Mouse (Mus musculus) hindbrain, embryonic 16.5 days (tissue): ENCODE measurements at regions not wholly inside any gene's neighbourhood (a gene's known extent, or its start where the extent isn't known, plus 50 kb on each side); places are given as distances from the start of the nearest gene placed in this dataset.

Experiments
- ATAC-seq: fragments of 200-750 bp; cut with Nextera tagmentation; 2 replicates; pipeline ENCODE4 v1.8.0; 2017; ENCODE audit warnings: moderate TSS enrichment, moderate library complexity
- H3K27ac ChIP-seq: fragments of 300-500 bp; sonication (generic); 2 replicates; pipeline ENCODE4 v1.5.1; 2014; ENCODE audit warnings: low read depth, mild to moderate bottlenecking, control low read depth, low read length, moderate library complexity
- H3K27me3 ChIP-seq: fragments of 300-500 bp; sonication (generic); replicated peaks from 2 replicates; pipeline ENCODE4 v1.6.1; 2014; ENCODE audit warnings: low read length; ENCODE audit not compliant: control insufficient read depth, insufficient read depth
- H3K36me3 ChIP-seq: fragments of 300-500 bp; sonication (generic); 2 replicates; pipeline ENCODE4 v1.6.1; 2014; ENCODE audit warnings: mild to moderate bottlenecking, low read length, moderate library complexity, mixed read lengths; ENCODE audit not compliant: control insufficient read depth, insufficient read depth
- H3K4me1 ChIP-seq: fragments of 300-500 bp; sonication (generic); 2 replicates; pipeline ENCODE4 v1.6.1; 2014; ENCODE audit warnings: low read depth, low read length; ENCODE audit not compliant: control insufficient read depth, insufficient read depth
- H3K4me2 ChIP-seq: fragments of 300-500 bp; sonication (generic); 2 replicates; pipeline ENCODE4 v1.6.1; 2014; ENCODE audit warnings: mild to moderate bottlenecking, low read length, control low read depth, moderate library complexity
- H3K4me3 ChIP-seq: fragments of 300-500 bp; sonication (generic); 2 replicates; pipeline ENCODE4 v1.5.1; 2014; ENCODE audit warnings: mild to moderate bottlenecking, low read length, control low read depth, moderate library complexity
- H3K9ac ChIP-seq: fragments of 300-500 bp; sonication (generic); 2 replicates; pipeline ENCODE4 v1.6.1; 2014; ENCODE audit warnings: low read depth, mild to moderate bottlenecking, control low read depth, low read length, moderate library complexity
- H3K9me3 ChIP-seq: fragments of 300-500 bp; sonication (generic); 2 replicates; pipeline ENCODE4 v1.6.1; 2014; ENCODE audit warnings: mild to moderate bottlenecking, low read length, moderate library complexity; ENCODE audit not compliant: control insufficient read depth
- WGBS: fragments of 180-500 bp; shearing (Covaris S2); extraction: QIAGEN DNeasy Blood & Tissue Kit; methylation state at CpG from one replicate; pipeline ENCODE4 v1.1.7; 2014; 5-methylcytosine and 5-hydroxymethylcytosine counted together

DNA sequence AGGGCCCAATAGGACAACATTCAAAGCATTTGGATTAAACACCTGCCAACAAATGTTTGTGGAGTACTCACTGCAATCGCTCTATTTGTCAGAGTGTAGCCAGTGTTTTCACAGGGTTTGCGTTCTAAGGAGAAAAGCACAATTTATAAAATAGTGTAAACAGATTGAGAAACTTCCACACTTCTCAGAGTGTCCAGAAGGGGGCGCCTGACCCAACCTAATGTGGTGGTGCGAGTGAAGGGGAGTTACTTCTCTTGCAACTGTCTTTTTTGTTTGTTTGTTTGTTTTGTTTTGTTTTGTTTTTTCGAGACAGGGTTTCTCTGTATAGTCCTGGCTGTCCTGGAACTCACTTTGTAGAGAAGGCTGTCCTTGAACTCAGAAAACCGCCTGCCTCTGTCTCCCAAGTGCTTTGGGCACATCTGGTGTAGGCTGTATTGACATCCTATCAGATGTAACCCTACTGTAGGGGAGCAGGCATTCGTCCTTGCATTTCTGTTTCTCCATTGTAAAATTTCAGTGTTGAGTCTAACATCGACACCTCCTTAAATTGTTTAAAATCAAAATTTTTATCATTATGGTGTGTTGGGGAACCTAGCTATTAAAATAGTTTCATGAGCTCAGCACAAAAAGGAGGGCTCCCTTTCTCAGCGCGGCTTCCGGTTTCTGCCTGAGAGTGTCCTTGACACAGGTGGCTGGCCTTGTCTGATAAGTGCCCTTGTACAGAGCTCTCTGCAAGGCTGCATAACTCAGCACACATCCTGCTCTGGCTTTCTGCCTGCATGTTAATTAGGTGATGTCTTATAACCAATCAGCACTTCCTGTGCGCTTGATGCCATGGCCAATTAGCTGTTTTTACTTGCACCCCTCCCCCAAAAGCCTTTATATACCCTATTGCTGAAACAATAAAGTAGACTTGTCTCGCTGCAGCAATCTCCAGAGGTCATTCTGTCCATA, 307.0 kb downstream of the Fam84a start:
- 55% methylated on average over 13 of the region's 13 CpGs for WGBS
- Histone ChIP-seq H3K9me3 (0 out of 2 replicates have a peak, but pooled peaks cover 5% of the 10 kb centered on the region), H3K4me1 (no peaks in the 10 kb centered on the region), H3K27ac (no peak overlapping the region), H3K36me3 (no peaks in the 10 kb centered on the region), H3K27me3 (no peaks in the 10 kb centered on the region), H3K4me2 (no peak overlapping the region), H3K4me3 (no peak overlapping the region), H3K9ac (no peak overlapping the region)
- 0 out of 2 replicates have a peak, but pooled peaks have one; percentile 50 for ATAC-seq

DNA sequence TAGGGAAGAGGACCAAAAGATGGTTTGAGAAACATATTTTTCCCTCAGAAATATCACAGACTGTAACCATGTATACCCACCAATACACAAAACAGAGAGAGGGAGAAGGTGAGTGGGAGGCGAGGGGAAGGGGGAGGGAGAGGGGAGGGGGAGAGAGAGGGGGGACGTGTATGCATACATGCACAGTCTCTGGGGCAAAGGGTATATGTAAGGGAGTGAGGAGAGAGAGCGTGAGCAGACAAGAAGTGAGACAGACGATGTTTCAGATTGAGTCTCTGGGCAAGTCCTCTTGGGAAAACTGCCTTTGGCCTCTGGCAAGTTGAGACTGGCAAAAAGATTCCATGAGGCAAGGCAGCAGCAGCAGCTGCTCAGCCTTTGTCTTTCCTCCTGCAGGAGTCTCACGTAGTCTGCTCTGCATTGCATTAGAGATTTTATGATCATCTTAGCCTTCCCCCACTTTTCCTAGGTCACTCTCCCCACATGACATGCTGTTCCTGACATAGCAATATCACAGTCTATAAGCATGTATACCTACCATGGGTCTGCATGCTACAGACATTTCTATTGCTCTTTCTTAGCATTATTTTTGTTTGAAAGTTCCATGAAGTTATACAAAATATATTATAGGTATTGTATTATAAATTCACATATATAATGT, 308.3 kb downstream of the Fam84a start:
- no peaks in the 10 kb centered on the region for H3K4me1 ChIP-seq
- 43% methylated on average over 5 of the region's 5 CpGs for whole genome bisulfite sequencing
- ATAC-seq: no peak

DNA sequence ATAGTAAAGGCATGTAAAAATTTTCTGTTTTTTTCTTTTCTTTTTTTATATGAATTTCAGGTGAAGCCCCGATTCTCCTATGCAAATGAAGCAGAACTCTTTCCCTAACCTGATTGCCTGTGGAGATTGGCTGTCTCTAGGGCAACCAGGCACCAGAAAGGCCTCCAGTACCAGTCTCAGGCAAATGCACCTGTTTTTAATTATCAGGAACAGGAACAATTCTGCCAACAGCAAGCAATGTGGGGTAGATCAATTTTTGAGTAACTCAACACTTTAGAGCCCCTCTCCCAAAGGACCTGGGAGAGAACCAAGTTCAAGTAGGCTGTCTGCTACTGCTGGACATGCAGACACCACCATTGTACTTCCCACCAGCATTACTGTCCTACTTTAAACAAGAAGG, 310.6 kb downstream of the Fam84a start:
- H3K9me3 ChIP-seq: no peaks in the 10 kb centered on the region
- H3K27ac ChIP-seq: no peak overlapping the region
- WGBS: 64% methylated on average over 1 of the region's 1 CpGs
- H3K4me3 ChIP-seq: no peak overlapping the region
- H3K27me3 ChIP-seq: no peaks in the 10 kb centered on the region
- H3K4me1 ChIP-seq: no peaks in the 10 kb centered on the region
- H3K36me3 ChIP-seq: no peaks in the 10 kb centered on the region
- no peak overlapping the region for H3K4me2 ChIP-seq
- ATAC-seq: no peak
- H3K9ac ChIP-seq: no peak overlapping the region

More for the DNA sequence above, 308.3 kb downstream of the Fam84a start:
- Histone ChIP-seq H3K27me3 (no peaks in the 10 kb centered on the region), H3K27ac (no peak overlapping the region), H3K4me3 (no peak overlapping the region), H3K9ac (no peak overlapping the region), H3K36me3 (no peaks in the 10 kb centered on the region), H3K4me2 (no peak overlapping the region), H3K9me3 (0 out of 2 replicates have a peak, but pooled peaks cover 5% of the 10 kb centered on the region)

DNA sequence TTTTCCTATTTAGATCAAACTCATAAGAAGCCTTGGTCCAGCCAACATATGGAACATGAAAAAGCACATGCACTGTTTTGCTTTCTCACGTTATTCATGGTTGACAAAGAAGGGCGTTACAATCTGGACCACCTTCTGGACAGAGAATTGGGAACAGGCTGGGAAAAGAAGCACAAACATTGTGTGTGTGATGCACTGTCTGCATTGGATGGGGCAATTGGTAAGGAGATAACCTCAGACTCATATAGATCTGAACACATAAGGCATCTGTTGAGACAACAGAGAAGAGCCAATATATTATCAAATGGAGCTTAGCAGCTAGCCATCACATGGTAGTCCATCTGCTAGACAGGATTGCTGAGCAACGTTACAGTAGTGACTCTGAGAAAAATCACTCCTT, 317.1 kb downstream of the Fam84a start:
- no peaks in the 10 kb centered on the region for H3K9me3 ChIP-seq
- H3K9ac ChIP-seq: no peak overlapping the region
- no peaks in the 10 kb centered on the region for H3K27me3 ChIP-seq
- ATAC-seq: no peak
- H3K36me3 ChIP-seq: no peaks in the 10 kb centered on the region
- H3K4me3 ChIP-seq: no peak overlapping the region
- H3K4me1 ChIP-seq: no peaks in the 10 kb centered on the region
- WGBS: 85% methylated on average over 3 of the region's 3 CpGs
- no peak overlapping the region for H3K27ac ChIP-seq
- H3K4me2 ChIP-seq: no peak overlapping the region

DNA sequence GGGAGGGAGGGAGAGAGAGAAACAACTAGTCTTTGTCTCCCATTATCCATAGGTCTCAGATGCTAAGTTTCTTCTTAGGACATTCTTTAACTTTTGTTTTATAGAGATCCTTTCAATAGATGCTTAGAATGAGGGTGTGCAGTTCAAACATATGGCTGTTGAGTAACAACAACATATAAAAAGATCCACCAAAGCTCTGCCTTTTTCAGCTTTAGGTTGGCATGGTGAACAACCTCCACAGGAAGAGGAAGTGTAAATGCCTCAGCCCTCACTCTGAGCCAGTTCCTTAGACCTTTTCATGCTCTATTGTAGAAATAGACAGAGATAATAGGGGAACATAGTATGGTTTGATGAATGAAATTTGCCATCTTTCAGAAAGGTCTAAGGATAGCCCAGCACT, 326.0 kb downstream of the Fam84a start:
- Histone ChIP-seq H3K4me2 (no peak overlapping the region), H3K4me3 (no peak overlapping the region), H3K9me3 (no peaks in the 10 kb centered on the region), H3K27me3 (no peaks in the 10 kb centered on the region), H3K36me3 (no peaks in the 10 kb centered on the region), H3K27ac (no peak overlapping the region), H3K9ac (no peak overlapping the region), H3K4me1 (no peaks in the 10 kb centered on the region)
- no peak for ATAC-seq

DNA sequence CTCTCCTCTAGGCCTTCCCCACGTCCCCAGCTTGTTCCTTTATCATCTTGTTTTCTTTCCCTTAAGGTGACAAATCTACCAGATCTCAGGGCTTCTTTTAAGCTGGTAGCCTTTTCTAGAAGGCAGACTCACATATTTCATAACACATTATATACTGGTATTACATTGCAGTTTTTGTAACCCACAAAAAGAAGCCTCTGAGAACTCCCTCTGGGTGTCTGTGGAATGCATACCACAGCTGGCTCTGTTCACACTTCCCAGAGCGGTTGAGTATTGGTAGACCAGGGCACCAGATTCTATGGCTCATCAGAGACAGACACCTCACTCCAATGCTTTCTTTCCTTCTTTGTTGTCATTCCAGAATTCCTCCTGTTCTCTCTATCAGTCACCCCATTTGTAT, 336.4 kb downstream of the Fam84a start:
- no peak for ATAC-seq
- Histone ChIP-seq H3K4me1 (no peaks in the 10 kb centered on the region), H3K27me3 (no peaks in the 10 kb centered on the region), H3K27ac (no peak overlapping the region), H3K4me2 (no peak overlapping the region), H3K9me3 (no peaks in the 10 kb centered on the region), H3K9ac (no peak overlapping the region), H3K36me3 (no peaks in the 10 kb centered on the region), H3K4me3 (no peak overlapping the region)
- WGBS: 73% methylated on average over 2 of the region's 2 CpGs

DNA sequence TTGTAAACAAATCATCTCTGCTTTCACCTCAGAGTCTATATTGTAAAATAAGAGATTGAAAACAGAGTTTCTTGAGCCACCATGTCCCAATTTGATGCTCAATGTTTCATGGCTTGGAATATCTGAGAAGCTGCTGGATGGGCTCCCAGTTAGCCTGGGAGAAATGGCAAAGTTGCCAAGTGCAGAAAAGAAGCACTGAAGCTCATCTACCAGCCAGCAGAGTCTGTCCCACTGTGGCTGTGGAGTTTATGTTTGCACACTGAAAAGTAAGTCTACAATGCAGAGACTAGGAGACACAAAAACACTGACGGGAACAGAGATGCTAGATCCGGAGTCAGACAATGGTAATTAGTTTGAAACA, 341.7 kb downstream of the Fam84a start:
- no peaks in the 10 kb centered on the region for H3K36me3 ChIP-seq
- 74% methylated on average over 2 of the region's 2 CpGs for WGBS
- H3K27ac ChIP-seq: no peak overlapping the region
- H3K4me3 ChIP-seq: no peak overlapping the region
- H3K4me1 ChIP-seq: no peaks in the 10 kb centered on the region
- no peak overlapping the region for H3K4me2 ChIP-seq
- H3K27me3 ChIP-seq: no peaks in the 10 kb centered on the region
- no peaks in the 10 kb centered on the region for H3K9me3 ChIP-seq
- ATAC-seq: no peak
- H3K9ac ChIP-seq: no peak overlapping the region

DNA sequence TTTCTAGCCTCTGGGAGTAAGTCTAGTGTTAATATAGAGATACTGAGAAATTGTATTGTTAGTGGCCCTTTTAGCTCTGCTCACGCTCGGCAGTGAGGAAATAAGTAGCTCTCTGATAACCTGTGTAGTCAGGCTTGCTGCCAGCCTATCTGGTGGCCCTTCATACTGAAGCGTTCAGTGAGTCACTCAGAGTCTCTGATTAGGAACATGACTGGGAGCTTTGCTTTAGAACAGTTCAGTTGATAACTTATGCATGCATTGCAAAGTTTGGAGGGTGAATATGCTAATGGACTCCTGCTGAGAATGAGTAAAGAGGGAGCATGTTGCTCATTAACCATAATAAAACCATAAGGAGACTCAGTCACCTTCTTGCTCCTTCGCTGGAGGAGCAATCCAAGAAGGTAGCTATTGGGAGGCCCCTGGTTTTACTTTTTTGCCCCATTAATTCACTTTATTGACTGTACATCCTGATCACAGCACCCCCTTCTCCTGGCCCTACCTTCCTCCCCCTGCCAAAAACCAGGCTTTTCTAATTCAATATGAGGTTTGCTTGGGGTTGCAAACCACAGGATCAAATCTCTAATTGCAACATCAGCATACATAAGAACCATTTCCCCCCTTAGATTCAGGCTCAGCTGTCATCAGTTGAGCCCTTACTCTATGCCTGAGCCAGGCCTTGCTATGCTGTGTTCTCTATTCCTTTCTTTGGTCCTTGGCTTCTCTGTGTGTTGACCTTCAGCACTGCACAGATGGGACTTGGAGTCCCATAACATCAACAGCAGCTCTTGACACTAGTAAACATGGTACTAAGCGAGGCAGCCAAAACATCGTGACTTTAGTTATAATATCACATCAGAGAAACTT, 342.3 kb downstream of the Fam84a start:
- Histone ChIP-seq H3K4me3 (no peak overlapping the region), H3K9ac (no peak overlapping the region), H3K27me3 (no peaks in the 10 kb centered on the region), H3K9me3 (no peaks in the 10 kb centered on the region), H3K36me3 (no peaks in the 10 kb centered on the region), H3K27ac (no peak overlapping the region), H3K4me1 (no peaks in the 10 kb centered on the region), H3K4me2 (no peak overlapping the region)
- 59% methylated on average over 6 of the region's 6 CpGs for WGBS
- no peak for ATAC-seq

DNA sequence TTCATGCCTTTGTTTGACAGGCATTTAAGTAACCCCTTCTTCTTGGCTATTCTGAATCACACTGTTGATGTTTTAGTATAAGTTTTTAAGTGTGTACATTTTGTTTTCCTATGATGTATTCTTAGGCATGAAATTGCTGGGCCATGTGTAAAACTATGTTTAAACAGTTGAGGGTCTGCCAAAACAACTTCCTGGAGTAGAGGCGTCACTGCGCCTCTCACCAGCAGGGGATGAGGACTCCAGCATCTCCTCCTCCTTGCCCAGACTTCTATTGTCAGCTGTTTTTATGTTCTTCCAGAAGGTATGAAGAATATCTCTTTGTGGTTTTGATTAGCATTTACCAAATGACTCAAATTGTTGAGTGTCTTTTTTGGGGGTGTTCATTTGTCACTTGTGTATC, 372.1 kb downstream of the Fam84a start:
- no peak overlapping the region for H3K4me3 ChIP-seq
- H3K36me3 ChIP-seq: no peaks in the 10 kb centered on the region
- no peak overlapping the region for H3K9ac ChIP-seq
- no peaks in the 10 kb centered on the region for H3K4me1 ChIP-seq
- no peaks in the 10 kb centered on the region for H3K27me3 ChIP-seq
- no peak for ATAC-seq
- H3K4me2 ChIP-seq: no peak overlapping the region
- WGBS: 79% methylated on average over 2 of the region's 2 CpGs
- H3K27ac ChIP-seq: no peak overlapping the region
- no peaks in the 10 kb centered on the region for H3K9me3 ChIP-seq
